Mouse (Mus musculus): ENCODE measurements around the gene Rpl39.
"Not testable (repeated sequence)": the region's sequence is repeated elsewhere in the genome, so short reads cannot be mapped to it uniquely, and the experiment has no call there.

The Rpl39 gene

DNA sequence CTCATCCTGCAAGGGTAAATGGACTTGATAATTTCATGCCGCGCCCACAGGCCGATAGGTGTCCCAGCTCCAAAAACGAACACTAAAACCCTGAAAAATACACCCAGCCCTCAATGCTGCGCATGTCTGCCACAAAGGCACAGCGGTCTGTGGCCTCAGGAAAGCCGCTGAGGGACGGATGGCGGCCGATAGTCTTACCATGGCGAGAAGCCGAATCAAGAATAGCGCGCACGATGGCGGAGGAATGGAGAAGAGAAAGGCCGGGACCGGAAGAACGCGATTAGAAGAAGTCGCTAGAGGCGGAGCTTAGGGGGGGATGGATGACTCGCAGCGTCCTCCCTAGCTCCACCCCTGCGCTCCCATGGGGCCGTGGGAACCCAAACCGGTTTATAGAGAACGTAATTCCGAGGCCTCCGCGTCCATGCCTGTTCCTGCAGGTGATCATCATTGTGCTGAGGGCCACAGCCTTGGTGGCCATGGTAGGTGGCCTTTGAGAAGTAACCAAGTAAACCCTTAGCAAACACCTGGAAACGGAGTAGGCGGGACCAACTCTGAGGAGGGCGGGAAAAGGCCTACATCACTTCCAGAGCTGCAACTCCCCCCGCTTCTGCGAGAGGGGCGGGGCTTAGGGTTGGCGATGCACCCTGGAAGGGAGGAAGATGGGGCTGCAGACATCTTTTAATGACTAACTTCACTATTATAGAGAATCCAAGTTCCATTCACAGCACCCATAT lies at the start of gene Rpl39:
TSS of gene Rpl39 (minus strand) at position 476 of the 734 bp plus-strand sequence.
- DNase-seq = peak; percentile 92

DNA sequence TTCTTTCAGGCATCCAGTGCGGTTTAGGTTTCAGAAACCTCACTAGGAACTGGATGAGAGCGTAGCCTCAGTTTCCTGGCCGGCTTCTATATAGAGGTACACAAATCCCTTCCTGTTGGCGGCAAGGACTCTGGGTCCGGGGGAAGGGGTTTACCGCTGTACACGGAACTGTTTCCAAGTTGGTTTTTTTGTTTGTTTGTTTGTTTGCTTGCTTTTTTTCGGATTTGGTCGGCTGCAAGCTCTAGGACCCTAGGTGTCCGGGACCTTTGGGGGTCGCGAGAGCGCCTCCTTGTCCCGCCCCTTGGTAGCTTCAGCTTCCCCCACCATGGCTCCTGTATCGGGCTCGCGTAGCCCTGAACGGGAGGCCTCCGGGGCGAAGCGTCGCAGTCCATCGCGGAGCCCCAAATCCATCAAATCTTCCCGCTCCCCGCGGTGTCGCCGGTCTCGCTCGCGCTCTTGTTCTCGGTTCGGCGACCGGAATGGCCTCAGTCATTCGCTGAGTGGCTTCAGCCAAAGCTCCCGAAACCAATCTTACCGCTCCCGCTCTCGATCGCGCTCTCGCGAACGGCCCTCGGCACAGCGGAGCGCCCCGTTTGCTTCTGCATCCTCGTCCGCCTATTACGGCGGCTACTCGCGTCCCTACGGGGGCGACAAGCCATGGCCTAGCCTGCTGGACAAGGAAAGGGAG lies 41.6 kb upstream of the Rpl39 start, which contains the start of gene Nkap:
TSS of gene Nkap (plus strand) at position 125 of the 688 bp plus-strand sequence.
- DNase-seq = peak; percentile 72

GRCm38 (mm10) chrX:37125511-37125910 lies 40.3 kb upstream of the Rpl39 start:
- no peak for DNase-seq

DNA sequence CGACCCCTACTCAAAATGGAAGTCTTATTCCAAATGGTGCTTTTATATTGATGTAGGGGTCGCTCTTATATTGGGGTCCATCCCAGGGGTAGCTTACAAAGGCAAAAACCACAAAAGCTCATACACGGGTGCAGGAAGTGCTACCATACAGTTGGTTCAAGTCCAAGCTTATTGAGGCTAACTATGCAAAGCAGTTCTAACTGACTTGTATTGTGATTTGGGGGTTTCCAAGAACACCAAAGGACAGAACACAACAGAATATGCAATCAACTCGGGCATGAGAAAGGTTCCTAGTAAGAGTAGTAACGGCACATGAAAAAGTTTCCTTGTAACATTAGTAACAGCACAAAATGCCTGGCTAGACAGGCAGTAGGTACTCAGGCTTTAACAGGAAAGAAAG lies 35.0 kb upstream of the Rpl39 start:
- DNase-seq = no peak

DNA sequence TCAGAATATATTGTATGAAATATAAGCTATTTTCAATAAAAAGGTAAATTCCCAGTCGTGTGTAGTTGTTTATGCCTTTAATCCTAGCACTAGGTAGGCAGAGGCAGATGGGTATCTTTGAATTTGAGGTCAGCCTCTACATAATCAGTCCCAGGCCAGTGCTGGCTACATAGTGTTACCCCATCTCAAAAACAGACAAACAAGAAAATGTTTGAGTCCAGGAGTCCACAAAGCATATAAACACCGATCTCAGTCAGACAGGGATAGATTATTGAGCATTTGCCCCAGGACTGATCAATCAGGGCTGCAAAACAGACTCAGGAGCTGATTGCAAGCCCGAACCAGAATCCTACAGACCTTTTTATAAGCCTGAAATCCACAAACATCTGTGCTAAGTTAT lies 34.4 kb upstream of the Rpl39 start:
- DNase-seq = no peak

- DNase-seq = no peak
Measured at GRCm38 (mm10) chrX:37117085-37117484, 31.9 kb upstream of the Rpl39 start.

DNA sequence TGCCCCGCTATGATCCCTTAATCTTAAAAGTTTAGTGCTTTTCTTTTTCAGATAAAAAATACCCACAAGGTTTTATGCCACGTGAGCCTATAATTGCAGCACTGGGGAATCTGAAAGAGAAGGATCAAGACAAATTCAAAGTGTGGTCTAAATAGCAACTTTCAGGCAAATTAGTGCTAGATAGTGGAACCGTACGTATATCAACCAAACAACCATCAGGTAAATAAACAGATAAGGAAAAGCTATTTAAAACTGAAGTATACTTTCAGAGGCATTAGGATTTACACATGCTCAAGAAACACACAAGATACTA lies 25.6 kb upstream of the Rpl39 start:
- DNase-seq = no peak

DNA sequence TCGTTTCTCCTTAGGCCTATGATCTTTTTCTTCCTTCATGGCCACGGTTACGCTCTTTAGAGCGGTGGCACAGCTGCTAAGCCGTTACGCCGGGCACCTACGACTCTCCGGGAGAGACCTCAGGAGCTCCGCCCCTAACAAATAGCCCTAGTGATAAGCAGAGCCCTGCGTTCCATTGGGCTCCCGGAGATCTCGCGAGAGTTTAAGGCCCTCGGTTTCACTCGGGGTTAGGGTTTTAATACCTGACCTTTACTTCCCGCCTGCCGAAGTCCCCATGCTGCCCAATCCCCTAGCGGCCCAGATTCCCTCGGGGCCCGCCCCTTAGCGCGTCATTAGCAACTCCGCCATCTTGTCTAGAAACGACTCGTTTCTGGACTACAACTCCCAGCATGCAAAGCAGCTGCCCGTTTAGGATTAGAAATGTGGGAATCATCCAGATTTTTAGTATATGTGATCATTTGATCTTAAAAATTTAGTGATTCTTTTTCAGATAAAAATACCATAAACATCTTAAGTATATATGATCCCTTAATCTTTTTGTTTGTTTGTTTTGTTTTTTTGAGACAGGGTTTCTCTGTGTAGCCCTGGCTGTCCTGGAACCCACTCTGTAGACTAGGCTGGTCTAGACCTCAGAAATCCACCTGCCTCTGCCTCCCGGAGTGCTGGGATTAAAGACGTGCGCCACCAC lies 25.1 kb upstream of the Rpl39 start, which contains the start of gene Upf3b:
TSS of gene Upf3b (minus strand) at position 130 of the 688 bp plus-strand sequence.
- DNase-seq = peak; percentile 96

- DNase-seq = no peak
Measured at GRCm38 (mm10) chrX:37109526-37110192, 24.5 kb upstream of the Rpl39 start.

- DNase-seq = no peak
Measured at GRCm38 (mm10) chrX:37103826-37104225, 18.6 kb upstream of the Rpl39 start.

- no peak for DNase-seq
Measured at GRCm38 (mm10) chrX:37098681-37099080, 13.5 kb upstream of the Rpl39 start.

- no peak for DNase-seq
Measured at GRCm38 (mm10) chrX:37095106-37095768, 10.0 kb upstream of the Rpl39 start.

GRCm38 (mm10) chrX:37091457-37091856 lies 6.3 kb upstream of the Rpl39 start:
- no peak for DNase-seq

GRCm38 (mm10) chrX:37088778-37089177 lies 3.6 kb upstream of the Rpl39 start:
- no peak for DNase-seq

DNA sequence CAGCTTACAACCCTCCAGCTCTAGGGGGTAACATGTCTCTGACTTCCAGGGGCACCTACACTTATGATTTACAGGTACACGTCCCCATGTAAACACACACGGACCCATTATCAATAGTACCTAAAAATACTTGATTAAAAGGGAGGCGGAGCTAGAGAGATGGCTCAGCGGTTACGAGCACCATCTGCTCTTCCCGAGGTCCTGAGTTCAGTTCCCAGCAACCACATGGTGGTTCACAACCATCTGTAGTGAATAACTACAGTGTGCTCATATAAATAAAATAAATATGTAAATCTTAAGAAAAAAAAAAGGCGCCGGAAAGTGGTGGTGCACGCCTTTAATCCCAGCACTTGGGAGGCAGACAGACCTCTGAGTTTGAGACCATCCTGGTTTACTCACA lies 463 bp upstream of the Rpl39 start:
- DNase-seq = no peak

DNA sequence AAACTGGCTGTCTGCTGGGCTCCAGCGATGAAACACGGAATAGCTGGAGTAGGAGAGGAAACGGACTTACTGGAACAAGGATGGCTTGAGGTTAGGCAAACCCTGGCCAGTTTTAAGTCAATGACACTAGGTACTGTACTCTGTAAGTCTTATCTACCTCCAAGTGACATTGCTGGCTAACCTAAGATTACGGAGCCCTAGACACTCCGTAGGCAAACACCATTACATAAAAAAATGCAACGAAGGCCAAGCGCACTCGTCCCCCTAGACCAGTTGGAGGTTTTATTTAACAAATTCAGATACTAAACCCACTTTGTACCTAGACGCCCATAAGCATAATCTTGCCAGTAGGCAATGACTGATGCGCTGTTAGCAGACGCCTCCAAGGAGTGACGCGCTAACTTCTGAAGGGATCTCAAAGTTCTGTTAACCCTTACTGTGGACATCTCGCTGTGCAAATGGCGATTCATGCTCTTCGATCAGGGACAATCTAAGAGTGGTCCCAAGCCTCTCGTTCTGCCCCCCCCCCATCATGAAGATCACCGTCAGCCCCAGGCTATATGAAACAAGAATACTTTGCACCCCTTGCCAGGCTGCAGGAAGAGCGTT lies 780 bp downstream of the Rpl39 start:
- DNase-seq = peak; percentile 31

DNA sequence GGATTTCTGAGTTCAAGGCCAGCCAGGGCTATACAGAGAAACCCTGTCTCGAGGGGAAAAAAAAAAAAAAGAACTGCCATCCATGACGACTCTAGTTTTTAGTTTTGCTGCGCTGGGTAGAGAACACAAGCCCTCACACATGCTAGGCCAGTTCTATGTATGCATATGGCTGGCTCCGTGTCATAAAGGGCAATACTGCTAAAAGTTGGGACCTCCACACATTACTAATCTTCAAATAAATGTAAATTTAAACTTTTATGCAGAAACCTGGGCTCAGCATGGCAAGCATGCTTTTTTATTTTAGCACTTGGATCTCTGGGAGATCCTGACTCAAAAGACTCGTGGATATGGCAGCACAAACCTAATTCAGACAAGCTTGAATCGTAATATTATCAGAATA lies 4.0 kb downstream of the Rpl39 start:
- no peak for DNase-seq

DNA sequence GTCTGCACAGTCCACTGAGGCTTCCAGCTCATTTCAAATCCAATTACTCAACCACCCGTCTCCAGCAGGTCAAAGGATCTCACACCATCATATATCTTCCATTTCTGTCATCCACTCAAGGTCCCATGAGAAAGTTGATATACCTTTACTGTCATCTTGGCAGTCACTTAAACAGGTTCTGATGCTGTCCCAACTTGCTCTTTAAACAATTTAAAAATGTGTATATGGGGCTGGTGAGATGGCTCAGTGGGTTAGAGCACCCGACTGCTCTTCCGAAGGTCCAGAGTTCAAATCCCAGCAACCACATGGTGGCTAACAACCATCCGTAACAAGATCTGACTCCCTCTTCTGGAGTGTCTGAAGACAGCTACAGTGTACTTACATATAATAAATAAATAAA lies 4.9 kb downstream of the Rpl39 start:
- not testable (repeated sequence) for DNase-seq

GRCm38 (mm10) chrX:37076651-37077050 lies 8.6 kb downstream of the Rpl39 start:
- no peak for DNase-seq

GRCm38 (mm10) chrX:37074262-37074892 lies 10.8 kb downstream of the Rpl39 start:
- DNase-seq = peak; percentile 34

- no peak for DNase-seq
Measured at GRCm38 (mm10) chrX:37068766-37069165, 16.4 kb downstream of the Rpl39 start.

GRCm38 (mm10) chrX:37067299-37067698 lies 17.9 kb downstream of the Rpl39 start:
- DNase-seq = no peak

Measured in cerebellum, adult 9-11 months (tissue).